Mouse (Mus musculus) frontal cortex, postnatal 14 days (tissue): Measurements from ENCODE around the gene Dstyk.

Experiments
- DNase-seq, 2 experiments: peaks; one replicate each; pipeline ENCODE4 v3.0.0; 2022; ENCODE audit warnings: low spot score in 2 of 2

Gene Dstyk

DNA sequence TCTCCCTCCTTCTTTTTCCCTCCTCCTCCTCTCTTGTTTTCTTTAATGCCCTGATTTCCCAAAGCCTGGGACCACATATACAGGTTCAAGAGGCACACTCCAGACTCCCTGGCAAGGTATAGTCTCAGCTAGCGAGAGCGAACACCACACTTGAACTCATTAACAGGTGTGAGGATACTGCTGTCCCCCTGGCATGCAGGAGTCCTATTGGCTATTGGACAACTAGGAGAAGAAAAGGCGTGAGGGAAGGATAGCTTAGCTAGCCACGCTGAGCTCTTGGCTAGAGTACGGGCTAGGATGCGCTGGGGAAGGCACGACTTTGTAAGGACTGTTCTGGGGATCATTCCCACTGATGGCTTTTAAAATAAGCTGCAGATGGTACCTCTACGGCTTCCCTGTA, 94.8 kb downstream of the Dstyk start:
- no peak for DNase-seq

DNA sequence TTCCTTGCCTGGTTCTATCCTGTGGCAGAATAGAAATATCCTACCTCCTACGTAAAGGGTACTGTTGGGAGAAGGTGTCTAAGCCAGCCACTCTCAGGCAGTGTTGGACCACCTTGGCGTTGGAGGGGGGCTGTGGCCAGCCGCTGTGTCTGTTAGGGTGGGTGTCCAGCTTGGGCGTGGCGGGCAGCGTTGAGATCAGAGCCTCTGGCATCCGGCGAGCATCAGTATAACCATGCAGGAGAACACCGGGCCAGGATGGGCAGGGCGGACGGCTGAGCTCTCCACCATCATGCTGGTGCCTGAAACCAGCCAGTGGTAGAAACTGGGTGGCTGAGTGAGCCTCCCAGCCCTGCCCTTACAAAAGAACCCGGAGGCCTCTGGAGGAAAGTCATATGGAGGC, 98.0 kb downstream of the Dstyk start:
- no peak for DNase-seq
